Mouse (Mus musculus) urinary bladder, adult 18-20 months (tissue): ENCODE data around the gene Gstm4.
"Not testable (repeated sequence)": the region's sequence is repeated elsewhere in the genome, so short reads cannot be mapped to it uniquely, and the experiment has no call there.

Experiments
- DNase-seq, 2 experiments: peaks; one replicate each; pipeline ENCODE4 v3.0.0; 2022; ENCODE audit warnings: low spot score in 2 of 2, mixed read lengths in 2 of 2

Gstm4 gene

GRCm38 (mm10) chr3:108070295-108071293, 25.9 kb upstream of the Gstm4 start:
- DNase-seq = peak; percentile 47 to 62

DNA sequence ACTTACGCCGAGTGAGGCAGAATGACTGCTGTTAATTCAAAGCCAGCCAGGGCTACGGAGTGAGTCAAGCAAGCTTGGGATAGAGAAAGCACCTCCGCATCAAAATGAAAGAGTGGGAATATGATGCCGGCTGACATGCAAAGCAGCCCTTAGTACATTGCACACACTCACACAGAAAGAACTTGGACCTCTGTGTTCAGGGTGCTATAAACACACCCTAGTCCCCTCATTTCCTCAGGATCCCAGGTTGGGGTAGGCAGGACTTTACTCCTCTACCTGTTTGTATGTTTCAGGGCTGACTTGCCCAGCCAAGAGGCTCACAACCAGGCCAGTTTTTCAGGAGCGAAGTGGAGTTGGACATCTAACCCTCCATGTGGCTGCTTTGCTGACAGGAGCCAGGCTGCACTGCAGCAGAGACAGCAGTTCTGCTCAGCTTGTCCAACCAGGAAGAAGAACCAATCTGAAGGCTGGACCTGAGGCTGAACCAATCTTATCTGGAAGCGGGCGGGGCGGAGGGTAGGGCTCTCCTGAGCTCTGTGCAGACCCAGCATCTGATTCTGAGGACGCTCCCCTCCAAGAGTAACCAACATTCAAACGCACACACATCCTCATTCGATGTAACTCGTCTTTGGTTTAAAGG, 24.7 kb upstream of the Gstm4 start:
- DNase-seq = peak; percentile 45 to 51

GRCm38 (mm10) chr3:108068826-108069225, 24.1 kb upstream of the Gstm4 start:
- DNase-seq = no peak

GRCm38 (mm10) chr3:108067370-108067934, 22.8 kb upstream of the Gstm4 start:
- DNase-seq = no peak

DNA sequence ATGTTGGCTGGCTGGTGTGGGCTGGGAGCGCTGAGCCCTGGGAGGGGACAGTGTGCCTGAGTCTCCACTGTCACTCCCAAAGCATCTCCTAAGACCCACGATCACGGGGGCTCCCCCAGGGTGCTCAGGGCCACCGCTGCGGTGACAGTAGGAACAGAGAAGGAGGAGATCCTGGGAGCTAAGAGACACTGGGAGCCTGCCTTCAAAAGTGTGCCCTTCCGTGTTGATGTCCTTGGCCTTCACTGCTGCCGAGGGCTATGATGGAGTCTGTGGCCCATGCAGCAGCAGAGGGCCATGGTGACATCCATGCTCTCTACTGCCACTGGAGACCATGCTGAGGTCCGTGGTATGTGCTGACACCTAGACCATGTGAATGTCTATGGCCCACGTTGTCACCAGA, 20.9 kb upstream of the Gstm4 start:
- no peak for DNase-seq

DNA sequence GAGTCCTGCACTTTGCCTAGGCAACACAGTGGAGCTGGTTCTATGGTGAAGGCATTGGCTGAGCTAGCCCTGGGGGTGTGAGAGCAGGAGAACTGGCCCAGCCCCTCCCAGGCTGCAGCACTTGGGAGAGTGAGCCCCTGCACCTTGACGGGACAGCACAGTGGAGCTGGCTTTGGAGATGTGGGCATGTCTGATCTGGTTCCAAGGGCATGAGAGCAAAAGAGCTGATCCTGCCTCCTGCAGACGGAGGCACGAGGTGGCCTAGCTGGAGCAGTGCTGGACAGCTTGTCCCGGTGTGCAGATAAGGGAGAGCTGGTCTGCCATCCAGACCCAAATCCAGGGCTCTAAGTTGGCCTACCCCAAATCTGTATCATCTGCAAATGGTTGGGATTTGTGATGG, 20.0 kb upstream of the Gstm4 start:
- no peak for DNase-seq

DNA sequence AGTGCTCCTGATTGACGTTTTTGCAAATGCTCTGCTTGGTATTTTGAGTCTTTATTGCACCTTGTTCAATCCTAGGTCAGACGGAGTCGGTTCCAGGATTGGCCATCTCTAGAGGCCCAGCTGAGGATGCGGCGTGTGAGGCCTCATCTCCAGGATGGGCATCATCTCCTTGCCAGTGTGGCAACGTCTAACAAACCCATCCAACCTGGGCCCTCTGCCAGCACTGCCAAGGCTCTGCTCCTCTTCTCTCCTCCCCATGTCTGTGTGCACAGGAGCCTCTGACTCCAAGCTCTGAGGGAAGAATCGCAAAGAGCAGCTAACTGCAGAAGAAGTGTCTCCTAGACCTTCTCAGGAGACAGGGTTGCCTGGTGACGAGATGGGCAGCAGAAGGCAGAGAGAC, 18.0 kb upstream of the Gstm4 start:
- DNase-seq = no peak

DNA sequence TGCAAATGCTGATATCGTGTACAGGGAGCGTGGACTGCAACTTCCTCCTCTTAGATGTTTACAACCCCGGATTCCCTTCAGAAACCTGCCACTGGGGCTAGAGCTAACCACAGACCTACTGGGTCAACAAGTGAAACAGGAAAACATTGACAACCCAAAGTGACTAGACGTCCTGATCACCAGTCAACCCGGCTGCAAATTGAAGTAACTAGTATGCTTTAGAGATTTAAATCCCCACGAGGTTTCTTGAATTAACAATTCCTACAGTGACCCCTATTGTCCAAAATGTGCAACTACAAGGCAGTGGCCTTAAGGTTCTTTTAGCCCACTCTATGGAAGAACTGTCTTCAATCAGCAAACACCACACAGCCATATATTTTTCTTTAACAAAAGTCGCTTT, 16.7 kb upstream of the Gstm4 start:
- no peak for DNase-seq

GRCm38 (mm10) chr3:108050493-108050892, 5.8 kb upstream of the Gstm4 start:
- DNase-seq = no peak

GRCm38 (mm10) chr3:108048306-108048705, 3.6 kb upstream of the Gstm4 start:
- DNase-seq = no peak

DNA sequence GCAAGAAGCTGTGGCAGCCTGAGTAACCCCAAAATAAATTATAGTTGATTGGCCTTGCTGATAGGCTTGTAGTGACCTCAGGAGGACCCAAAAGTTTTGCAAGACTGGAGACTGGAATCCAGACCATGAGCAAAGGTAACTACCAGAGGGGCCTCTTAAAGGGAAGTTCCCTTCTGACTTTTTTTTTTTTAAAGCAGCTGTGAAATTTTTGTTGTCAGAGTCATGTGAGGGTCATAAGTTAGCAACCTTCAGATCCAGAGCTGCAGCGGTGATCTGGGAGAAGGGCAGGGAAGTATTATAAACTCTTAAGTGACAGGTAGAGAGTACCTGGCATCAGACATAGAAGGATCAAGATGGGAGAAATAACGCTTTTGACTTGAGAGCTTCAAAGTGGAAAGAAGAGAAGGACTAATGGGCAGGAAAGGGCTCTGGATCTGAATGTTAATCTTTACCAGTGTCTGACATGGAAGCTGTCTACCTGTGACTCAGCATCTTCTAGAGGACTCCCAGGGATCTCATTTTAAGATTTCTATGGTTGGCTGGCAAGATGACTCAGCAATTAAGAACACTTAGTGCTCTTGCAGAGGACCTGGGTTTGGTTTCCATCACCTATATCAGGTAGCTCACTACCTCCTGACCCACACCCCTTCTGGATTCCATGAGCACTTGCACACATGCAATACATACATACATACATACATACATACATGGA, 2.4 kb upstream of the Gstm4 start:
- DNase-seq = peak in 1 of 2 experiments; percentile 43

DNA sequence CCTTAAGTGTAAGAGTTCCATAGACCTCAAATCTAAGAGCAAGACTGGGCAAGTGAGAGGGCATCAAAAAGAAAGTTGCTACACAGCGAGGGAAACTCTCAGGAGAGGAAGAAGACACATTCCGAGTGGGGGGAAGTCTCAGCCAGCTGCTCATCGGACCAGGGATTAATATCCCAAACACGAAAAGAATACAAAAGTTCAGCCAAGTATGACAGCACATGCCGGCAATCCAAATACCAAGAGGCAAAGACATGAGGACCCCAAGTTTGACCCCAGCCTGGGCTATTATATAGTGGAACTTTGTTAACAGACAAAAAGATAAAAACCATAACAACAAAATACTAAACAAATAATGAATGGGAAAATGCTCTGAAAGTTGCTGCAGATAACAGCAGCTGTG, 11.5 kb downstream of the Gstm4 start:
- no peak for DNase-seq

- DNase-seq = no peak
Measured at GRCm38 (mm10) chr3:108032113-108032512, 12.6 kb downstream of the Gstm4 start.

DNA sequence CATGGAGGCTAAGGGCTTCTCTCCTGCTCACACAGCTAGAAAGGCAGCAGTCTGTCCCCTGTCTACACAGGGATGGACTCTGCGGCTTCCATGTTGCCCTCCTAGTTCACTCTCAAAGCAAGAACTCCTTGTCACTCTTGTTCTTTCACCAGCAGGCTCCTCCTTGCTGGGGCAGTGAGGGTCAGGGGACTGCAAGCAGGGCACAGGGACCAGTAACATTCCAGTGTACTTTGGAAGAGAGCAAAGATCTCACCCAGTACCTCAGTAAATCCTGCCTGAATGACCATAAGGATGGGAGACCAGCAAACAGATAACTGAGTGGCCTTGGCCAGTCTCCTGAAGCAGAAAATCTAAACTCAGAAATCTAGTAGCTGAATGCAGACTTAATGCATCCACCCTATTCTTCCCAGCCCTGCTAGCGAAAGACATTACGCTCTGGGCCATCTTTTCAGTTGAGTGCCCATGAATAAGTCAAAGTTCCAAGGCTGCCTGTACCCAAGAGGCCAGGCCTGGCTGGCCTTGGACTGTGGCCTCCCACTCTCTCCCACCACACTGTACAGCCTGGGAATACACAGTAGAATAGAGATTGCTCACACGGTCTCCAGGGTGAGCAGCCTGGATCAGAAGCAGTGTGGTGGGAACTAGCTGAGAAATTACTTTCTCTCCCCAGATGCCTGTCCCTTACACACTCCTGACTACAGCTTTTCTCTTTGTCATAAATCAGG, 15.9 kb downstream of the Gstm4 start:
- no peak for DNase-seq

DNA sequence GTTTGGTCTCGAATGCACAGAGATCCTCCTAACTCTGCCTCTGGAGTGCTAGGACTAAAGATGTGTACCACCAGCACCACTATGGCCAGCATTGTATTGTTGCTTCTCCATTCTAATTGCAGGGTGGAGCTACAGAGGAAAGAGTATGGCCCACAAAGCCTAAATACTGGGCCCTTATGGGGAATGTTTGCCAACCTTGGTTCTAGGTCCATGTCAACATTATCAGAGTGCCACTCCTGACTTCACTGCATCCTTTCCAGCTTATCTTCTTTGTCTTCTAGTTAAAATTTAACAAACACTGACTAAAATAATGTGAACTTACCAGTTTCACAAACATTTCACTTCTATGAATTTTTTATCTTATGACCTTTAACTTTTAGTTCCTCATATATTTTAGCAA, 18.1 kb downstream of the Gstm4 start:
- no peak for DNase-seq

DNA sequence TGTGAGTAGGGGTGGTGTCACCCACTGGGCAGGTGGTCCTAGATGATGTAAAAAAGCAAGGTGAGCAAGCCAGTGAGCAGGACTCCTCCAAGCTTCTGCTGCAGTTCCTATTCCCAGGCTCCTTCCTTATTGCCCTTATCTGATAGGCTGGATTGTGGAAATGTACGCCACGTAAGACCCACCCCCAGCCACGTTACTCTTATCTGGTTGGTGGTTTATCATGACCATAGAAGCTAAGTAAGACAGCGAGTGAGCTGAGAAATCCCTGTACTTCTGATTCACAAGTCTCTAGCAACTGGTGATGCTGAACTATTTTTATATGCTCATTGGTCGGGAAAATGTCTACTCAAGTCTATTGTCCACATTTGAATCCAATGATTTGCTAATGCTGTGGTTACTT, 18.6 kb downstream of the Gstm4 start:
- DNase-seq = no peak

DNA sequence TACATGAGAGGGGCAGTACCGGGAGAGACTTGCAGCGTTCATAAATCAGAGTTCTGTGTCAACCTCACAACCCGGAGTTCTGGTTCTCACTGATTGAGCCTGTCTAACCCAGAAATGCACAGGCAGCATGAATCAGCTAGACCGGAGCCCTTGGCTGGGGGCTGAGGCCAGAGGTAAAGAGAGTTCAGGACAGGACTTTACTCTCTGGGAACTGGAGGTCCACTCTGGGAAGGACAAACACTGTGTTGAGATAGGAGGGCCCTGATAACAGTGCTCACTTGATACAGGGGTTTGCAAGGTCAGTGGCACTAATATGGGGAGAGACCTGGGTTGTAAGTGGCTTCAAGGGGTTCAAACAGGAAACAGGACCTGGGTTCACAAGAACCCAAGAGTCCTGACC, 19.4 kb downstream of the Gstm4 start:
- DNase-seq = peak in 1 of 2 experiments; percentile 63

- DNase-seq = peak in 1 of 2 experiments; percentile 76
Measured at GRCm38 (mm10) chr3:108022650-108023049, 22.0 kb downstream of the Gstm4 start.

- DNase-seq = not testable (repeated sequence)
Measured at GRCm38 (mm10) chr3:108020351-108021022, 24.2 kb downstream of the Gstm4 start.

- not testable (repeated sequence) for DNase-seq
Measured at GRCm38 (mm10) chr3:108019226-108019625, 25.5 kb downstream of the Gstm4 start.
